Mouse (Mus musculus): ENCODE measurements around the gene Lax1.
A peak's percentile ranks its signal among the peaks of the same experiment; 100 is the strongest.
"Not testable (repeated sequence)": the region's sequence is repeated elsewhere in the genome, so short reads cannot be mapped to it uniquely, and the experiment has no call there.

Gene Lax1

DNA sequence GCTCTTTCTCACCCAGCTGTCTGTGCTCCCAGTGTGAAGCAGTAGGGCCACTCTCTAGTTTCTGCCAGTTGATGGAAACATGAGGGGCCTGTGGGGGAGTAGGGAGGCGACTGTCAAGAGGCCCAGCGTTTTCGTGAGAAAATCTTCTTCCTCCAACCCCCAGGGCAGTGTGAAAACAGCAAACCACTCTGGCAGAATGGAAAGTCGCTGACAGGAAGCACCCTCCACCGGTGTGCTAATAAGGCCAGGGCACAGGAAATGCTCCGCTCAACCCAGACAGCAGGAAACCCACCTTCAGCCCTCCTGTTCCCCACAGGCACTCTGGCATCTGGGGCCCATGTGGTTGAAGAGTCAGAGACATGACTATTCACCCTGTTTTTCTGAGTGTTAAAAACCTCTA lies at the start of gene Lax1:
TSS of gene Lax1 (minus strand) at position 212 of the 400 bp plus-strand sequence.
- DNase-seq (ENCODE audit: low spot score), result no peak

GRCm38 (mm10) chr1:133736664-133737063 lies 46.8 kb upstream of the Lax1 start:
- DNase-seq (ENCODE audit: low spot score), result no peak

GRCm38 (mm10) chr1:133735995-133736652 lies 46.2 kb upstream of the Lax1 start:
- DNase-seq (ENCODE audit: low spot score), result peak; percentile 56

- no peak for DNase-seq (ENCODE audit: low spot score)
Observed at GRCm38 (mm10) chr1:133732814-133733213, 42.9 kb upstream of the Lax1 start.

DNA sequence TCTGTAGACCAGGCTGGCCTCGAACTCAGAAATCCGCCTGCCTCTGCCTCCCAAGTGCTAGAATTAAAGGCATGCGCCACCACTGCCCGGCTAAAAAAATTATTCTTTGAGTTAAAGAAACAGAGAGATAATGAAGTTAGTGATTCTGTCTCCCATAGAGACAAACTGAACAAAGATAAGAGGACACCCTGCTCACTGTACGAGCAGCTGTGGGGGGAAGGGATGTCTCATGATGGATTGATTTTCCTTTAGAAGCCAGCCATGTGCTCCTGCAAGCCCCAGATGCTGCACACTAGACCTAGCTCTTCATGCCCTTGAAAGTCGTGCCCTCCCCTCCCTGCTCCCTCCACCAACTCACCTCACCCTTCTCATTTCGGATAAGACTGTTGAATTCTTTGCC lies 38.4 kb upstream of the Lax1 start:
- DNase-seq (ENCODE audit: low spot score), result no peak

DNA sequence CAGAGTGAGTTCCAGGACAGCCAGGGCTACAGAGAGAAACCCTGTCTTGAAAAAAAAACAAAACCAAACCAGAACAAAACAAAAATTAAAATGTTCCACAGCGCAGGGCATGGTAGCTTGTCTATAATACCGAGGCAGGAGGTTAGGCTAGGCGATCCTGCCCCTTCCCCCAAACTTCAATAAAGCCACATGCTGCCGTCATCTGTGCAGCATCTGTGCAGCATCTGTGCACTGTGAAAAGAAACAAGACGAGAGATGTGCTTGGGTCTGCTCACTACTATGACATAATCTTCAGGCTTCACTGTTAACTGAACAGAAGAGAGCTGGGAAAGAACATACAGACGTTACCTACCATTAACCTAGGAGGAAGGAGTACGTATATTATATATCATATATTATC lies 30.4 kb upstream of the Lax1 start:
- no peak for DNase-seq (ENCODE audit: low spot score)

GRCm38 (mm10) chr1:133718786-133719185 lies 28.9 kb upstream of the Lax1 start:
- no peak for DNase-seq (ENCODE audit: low spot score)

DNA sequence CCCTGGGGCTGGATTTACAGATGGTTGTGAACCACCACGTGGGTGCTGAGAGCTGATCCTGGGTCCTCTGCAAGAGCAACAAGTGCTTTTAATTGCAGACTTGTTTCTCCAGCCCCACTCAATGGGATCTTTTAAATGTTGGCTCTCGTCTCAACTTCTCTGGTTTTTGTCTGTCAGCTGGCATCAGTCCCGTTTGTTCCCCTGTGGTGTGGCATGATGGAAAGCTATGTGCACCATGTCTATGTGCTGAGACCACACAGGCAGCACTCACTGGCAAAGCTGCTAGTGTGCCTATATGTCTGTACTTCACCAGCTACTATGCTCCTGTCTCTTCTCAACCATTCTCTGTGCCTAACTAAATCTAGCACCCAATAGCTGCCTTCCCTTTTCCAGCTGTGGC lies 28.4 kb upstream of the Lax1 start:
- no peak for DNase-seq (ENCODE audit: low spot score)

DNA sequence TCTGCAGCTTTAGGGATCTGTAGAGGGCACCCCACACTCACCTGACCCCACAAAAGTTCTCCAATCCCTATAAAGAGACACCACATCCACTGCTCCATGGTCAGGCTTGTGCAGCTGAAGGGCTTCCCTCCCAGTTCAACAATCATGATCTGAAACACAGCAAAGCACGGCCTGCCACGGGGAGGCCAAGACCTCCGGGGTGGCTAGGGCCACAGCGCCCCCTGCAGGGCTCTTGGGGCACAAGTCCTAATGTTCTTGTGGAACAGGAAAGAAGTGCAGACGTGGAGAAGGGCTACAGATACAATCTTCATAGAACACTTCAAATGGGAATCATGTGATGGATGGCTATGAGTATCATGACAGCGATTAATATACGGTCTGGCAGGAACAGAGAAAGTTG lies 26.6 kb upstream of the Lax1 start:
- DNase-seq (ENCODE audit: low spot score), result peak; percentile 53

GRCm38 (mm10) chr1:133715191-133715590 lies 25.3 kb upstream of the Lax1 start:
- no peak for DNase-seq (ENCODE audit: low spot score)

DNA sequence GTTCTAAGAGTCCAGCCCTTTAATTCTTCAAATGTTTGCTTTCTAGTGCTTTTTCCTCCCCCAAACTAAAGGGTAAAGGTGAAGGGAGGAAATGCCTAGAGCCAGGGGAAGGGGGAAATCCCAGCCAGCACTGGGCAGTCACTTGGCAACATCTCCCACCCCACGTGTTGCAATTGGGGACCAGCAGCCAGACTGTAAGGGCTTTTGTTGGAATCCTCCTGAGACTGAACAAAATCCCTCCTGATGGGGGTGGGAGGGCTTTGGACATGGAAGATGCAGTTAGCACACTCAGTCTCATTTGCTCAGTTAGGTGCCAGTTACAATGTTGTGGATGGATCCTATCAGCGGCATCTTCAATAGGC lies 23.1 kb upstream of the Lax1 start:
- DNase-seq (ENCODE audit: low spot score), result peak; percentile 39

- DNase-seq (ENCODE audit: low spot score), result no peak
Observed at GRCm38 (mm10) chr1:133712288-133713008, 22.5 kb upstream of the Lax1 start.

- DNase-seq (ENCODE audit: low spot score), result no peak
Observed at GRCm38 (mm10) chr1:133711376-133711775, 21.5 kb upstream of the Lax1 start.

DNA sequence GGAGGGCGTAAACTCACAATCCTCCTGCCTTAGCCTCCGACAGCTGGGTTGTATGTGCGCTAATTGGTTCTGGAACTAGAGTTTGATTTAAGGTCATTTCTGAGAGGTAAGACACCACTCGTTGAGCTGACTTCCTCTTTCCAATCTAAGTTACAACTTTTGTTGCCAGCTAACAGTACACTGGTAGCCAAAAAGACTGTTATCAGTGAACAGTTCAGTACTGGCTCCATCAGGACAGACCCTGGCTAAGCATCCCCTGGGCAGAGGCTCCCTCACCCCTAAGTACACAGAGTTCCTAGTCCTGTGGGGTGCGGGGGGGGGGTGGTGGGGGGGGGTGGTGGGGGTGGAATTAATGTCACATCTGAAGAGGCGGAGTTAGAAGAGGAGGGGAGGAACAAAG lies 21.0 kb upstream of the Lax1 start:
- no peak for DNase-seq (ENCODE audit: low spot score)

GRCm38 (mm10) chr1:133709292-133709691 lies 19.4 kb upstream of the Lax1 start:
- DNase-seq (ENCODE audit: low spot score), result no peak

GRCm38 (mm10) chr1:133701824-133702223 lies 11.9 kb upstream of the Lax1 start:
- not testable (repeated sequence) for DNase-seq (ENCODE audit: low spot score)

- no peak for DNase-seq (ENCODE audit: low spot score)
Observed at GRCm38 (mm10) chr1:133697935-133698620, 8.2 kb upstream of the Lax1 start.

- DNase-seq (ENCODE audit: low spot score), result peak; percentile 72
Observed at GRCm38 (mm10) chr1:133695901-133696300, 6.0 kb upstream of the Lax1 start.

GRCm38 (mm10) chr1:133694876-133695275 lies 5.0 kb upstream of the Lax1 start:
- no peak for DNase-seq (ENCODE audit: low spot score)

- no peak for DNase-seq (ENCODE audit: low spot score)
Observed at GRCm38 (mm10) chr1:133694301-133694700, 4.4 kb upstream of the Lax1 start.

DNA sequence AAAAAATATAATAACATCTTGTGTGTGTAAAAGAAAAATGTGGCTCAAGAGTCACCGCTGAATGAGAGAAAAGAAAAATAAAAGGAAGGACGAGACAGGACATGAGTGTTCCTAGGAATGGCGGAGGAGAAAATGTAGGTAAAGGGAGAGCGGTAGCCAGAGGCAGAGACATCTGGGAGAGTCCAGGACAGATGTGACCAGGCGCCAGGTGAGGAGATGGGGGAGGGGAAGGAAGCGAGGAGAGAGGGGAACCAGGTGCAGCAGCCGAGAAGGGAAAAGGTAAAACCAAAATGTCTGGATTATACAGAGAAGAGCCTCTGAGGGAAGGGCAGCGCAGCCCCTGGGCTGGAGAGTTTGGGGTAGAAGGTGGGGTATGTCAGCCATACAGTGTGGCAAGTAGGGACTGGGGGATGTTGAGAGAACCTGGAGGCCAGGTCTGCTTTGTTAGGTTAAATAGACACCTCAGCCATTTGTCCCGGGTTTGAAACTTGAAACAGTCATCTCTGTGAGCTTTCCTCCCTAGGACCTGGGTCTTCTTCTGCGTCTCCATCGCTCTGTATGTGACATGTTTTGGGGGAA lies 3.7 kb upstream of the Lax1 start:
- no peak for DNase-seq (ENCODE audit: low spot score)

GRCm38 (mm10) chr1:133692195-133692594 lies 2.3 kb upstream of the Lax1 start:
- DNase-seq (ENCODE audit: low spot score), result no peak

DNA sequence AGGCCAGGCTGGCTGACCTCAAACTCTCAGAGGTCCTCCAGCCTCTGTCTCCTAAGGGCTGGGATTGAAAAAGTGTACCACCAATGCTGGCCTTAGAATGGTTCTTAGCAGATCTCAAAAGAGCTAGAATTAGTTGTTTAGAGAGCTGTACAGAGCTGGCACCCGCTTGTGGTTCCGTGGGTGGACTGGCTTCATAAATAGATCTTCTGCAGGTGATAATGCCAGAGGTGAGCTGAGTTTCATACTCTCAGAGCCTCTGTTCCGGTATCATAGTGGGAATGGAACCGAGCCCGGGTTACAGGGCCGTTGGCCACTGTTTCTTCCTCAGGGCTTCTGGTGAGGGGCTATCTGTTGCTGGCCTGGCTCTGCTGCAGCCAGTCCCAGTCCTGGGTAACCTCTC lies 1.1 kb upstream of the Lax1 start:
- DNase-seq (ENCODE audit: low spot score), result no peak
